Mouse (Mus musculus): ENCODE results near the gene Prkab1.

Gene Prkab1

DNA sequence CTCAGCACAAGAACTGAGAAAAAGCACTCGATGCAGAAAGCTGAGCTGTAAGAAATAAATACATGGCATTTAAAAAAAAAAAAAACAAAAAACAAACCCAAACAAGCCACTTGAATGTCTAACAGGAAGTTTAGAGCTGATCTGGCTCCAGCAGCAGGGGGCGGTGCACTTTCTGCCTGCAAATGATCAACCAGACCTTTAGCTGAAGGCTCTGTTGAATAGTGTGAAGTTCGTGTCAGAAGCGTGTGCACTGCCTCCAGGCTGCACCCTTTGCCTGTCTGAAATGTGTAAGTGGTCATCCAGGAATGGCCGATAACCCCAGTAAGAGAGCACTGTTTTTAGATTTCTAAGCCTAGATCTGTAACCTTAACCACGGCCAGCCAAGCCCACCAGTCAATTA is 5.5 kb downstream of the Prkab1 start:
- DNase-seq (ENCODE audit: extremely low spot score, low read depth, low spot score): no peak

GRCm38 (mm10) chr5:116018196-116018595 is 6.1 kb downstream of the Prkab1 start:
- no peak for DNase-seq (ENCODE audit: extremely low spot score, low read depth, low spot score)

- no peak for DNase-seq (ENCODE audit: extremely low spot score, low read depth, low spot score)
Observed at GRCm38 (mm10) chr5:116017391-116017790, 6.9 kb downstream of the Prkab1 start.

GRCm38 (mm10) chr5:116016542-116016941 is 7.8 kb downstream of the Prkab1 start:
- no peak for DNase-seq (ENCODE audit: extremely low spot score, low read depth, low spot score)

DNA sequence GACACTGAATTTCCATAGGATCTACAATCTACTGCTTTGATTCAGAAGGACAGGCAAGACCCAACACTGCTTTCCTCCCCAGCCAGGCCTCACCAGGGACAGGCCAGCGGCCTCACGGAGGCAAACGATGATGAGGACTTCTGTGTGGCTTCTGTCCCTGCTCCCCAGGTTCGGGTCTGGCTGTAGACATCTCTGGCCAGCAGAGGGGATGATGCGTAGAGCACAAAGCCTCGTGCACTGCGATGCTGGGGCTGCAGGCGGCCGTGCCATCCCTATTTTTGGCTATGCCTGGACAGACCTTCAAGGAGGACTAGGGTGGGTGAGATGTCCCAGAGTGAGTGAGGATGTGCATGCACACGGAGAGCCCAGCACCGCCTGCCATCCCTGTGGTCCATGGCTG is 10.1 kb downstream of the Prkab1 start:
- no peak for DNase-seq (ENCODE audit: extremely low spot score, low read depth, low spot score)

GRCm38 (mm10) chr5:116013821-116014220 is 10.5 kb downstream of the Prkab1 start:
- no peak for DNase-seq (ENCODE audit: extremely low spot score, low read depth, low spot score)

DNA sequence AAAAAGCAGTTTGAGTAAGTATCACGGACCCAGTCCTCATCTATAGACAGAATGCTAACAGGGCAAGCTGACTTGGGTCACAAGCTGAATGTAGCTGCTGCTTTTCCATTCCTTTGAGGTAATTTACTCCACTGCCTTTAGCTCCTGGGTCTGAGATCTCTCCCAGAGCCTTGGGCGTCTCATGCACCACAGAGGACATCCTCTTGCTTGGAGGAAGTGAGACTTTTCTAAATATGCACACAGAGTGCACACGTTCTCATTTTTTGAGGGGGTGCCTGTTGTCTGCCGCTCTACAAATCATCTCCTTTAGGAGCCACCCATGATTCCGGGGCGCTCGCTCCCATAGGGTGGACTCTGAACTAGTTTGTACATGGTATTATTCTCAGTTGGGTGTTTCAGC is 11.8 kb downstream of the Prkab1 start:
- DNase-seq (ENCODE audit: extremely low spot score, low read depth, low spot score): no peak

DNA sequence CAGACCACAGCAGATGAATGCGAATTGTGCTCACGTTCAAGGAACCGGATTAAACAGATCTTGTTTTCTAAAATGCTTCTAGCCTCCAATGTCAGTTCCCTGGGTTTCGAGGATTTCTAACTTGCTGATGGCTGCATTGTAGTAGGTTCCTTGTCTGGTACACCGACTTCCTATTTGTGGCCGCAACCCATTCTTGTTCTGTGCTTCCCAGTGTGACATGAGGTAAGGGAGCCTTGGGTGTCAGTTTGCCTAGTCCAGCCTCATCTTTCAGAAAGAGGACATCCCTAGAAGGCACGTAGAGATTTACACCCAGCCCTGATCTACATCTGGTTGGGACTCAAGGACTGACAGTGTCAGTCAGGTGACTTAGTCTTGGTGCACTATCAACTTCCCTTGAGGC is 12.6 kb downstream of the Prkab1 start:
- no peak for DNase-seq (ENCODE audit: extremely low spot score, low read depth, low spot score)

DNA sequence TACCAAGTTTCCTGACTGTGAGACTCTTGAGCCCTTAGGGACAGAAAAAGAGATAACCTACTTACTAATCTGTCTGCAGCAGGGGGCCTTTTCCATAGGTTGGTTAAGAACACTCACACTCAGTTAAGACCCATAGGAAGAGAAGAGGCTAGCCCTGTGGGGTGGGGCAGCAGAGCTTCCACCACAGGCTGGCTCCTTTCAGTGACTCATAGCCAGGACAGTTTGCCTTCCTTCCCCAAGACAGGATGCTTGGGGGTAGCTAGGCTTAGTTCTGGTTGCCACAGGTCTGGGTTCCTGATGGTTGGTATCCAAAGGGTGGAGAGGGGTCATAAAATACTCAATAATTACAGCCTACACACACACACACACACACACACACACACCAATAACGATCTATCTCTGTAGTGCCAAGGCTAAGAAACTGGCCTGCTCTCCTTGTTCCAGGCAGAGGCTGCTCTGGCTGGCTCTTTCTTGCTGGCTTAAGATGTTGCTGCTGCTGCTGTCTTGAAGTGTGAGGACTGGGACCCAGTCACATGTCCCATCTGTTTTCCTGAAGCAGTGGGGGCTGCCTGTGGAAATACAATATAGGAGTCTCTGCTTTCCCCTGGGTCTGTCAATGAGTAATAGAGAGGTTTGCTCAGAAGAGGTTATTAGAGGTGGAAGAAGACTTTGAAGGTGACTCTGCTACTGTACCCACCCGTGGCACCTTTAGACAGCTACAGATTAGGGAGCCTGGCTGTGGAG is 14.3 kb downstream of the Prkab1 start:
- no peak for DNase-seq (ENCODE audit: extremely low spot score, low read depth, low spot score)

DNA sequence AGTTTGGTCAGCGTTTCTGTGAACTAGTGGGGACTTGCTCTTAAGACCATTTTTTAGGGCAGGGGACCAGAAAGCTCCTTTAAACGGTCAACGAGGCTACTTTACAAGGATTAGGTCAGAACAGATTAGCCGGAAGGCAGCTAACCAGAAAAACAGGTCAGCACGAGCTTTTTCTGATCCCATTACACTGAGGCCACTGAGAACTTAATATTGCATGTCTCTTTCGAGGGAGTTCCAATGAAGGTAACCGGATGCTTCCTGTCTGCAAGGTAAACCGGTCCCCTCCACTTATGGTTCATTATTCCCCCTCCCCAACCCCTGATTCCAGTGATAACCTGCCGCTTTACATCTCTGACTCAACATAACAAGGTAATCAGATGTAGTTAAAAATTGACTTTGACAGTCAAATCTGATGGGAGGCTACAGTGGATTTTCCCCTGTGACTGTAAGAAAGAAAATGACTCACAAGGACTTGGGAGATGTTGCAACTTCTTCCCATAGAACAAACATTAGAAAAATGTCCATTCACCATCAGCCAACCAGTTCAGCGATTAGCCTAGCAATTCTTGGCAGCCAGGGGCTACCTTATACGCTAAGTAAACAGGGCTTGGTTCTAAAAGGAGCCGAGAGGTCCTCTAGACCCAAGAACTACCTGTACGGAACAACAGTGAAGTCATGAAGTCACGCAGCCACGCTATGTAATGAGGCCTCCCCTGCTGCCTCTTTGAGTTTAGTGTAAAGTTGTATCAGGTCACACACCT is 15.0 kb downstream of the Prkab1 start:
- no peak for DNase-seq (ENCODE audit: extremely low spot score, low read depth, low spot score)

GRCm38 (mm10) chr5:116007723-116008122 is 16.6 kb downstream of the Prkab1 start:
- DNase-seq (ENCODE audit: extremely low spot score, low read depth, low spot score): no peak

DNA sequence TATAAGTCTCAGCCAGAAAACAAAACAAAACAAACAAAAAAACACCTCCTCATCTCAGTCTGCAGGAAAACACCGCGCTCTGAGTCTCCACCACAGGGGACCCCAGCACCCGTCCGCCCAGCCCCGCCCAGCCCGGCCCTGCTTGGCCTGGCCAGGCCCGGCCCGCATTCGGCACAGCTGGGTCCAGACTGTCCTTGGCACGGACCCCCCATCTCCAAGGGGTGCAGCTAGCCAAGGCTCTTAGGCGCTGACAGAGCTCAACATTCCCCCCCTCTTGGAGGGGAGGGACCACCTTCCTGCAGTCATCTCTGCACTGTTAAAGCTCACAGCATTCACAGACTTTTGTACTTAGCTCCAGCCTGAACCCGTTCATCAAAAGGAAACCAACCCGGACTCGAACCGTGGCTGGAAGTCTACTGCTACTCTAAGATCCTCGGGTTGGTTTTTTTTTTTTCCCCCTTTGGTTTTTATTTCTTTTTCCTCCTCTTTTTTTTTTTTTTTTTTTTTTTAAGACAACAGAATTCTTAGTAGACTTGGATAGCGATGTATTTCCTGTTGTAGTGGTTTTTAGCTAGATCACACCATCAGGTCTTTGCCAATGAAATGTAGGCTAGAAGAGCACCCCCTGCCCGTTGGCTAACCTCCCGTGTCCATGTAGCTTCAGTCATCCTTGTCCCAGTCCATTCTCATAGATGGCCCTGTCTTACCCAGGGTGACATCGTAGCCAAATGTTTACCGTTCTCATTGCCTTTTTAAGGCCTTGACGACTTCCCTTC is 17.8 kb downstream of the Prkab1 start:
- no peak for DNase-seq (ENCODE audit: extremely low spot score, low read depth, low spot score)

DNA sequence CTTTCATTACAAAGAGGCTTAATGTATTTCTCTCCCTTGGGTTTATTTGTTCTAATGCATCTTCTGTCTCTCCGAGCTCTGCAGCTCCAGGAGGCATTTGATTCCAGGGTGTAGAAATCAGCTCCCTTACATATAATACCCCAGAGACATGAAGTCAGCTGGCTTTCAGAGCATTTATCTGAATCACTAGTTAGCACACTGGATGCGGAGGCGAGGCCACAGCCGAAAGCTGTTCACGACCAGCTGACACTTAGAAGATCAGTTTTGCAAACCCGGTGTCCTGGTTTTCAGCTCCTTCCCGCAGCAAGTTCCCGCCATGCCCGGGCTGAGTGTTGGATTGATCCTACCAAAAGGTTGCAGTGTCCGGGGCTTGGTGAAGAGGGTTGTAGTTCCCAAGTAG is 20.0 kb downstream of the Prkab1 start:
- no peak for DNase-seq (ENCODE audit: extremely low spot score, low read depth, low spot score)

GRCm38 (mm10) chr5:116003825-116004224 is 20.5 kb downstream of the Prkab1 start:
- no peak for DNase-seq (ENCODE audit: extremely low spot score, low read depth, low spot score)

- DNase-seq (ENCODE audit: extremely low spot score, low read depth, low spot score): no peak
Observed at GRCm38 (mm10) chr5:116003154-116003553, 21.2 kb downstream of the Prkab1 start.

- DNase-seq (ENCODE audit: extremely low spot score, low read depth, low spot score): no peak
Observed at GRCm38 (mm10) chr5:115997376-115997775, 26.9 kb downstream of the Prkab1 start.

- DNase-seq (ENCODE audit: extremely low spot score, low read depth, low spot score): no peak
Observed at GRCm38 (mm10) chr5:115994101-115994500, 30.2 kb downstream of the Prkab1 start.

DNA sequence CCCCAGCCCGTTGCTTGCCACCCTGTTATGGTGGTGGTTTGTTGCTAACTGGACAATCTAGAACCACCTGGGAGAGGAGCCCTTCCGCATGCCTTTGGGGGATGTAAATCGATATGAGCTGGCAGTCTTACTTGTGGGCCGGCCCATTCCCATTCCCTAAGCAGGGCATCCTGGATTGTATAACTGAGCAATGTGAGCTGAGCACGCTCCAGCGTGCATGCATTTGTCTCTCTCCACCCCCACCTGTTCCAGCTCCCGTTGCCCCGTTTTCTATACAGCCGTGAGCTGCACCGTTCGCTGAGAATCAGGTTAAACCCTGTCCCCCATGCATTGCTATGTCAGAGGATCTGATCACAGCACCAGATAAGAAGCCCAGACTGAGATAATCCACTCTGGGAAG is 32.6 kb downstream of the Prkab1 start:
- no peak for DNase-seq (ENCODE audit: extremely low spot score, low read depth, low spot score)

GRCm38 (mm10) chr5:115987284-115987683 is 37.0 kb downstream of the Prkab1 start:
- no peak for DNase-seq (ENCODE audit: extremely low spot score, low read depth, low spot score)

- DNase-seq (ENCODE audit: extremely low spot score, low read depth, low spot score): no peak
Observed at GRCm38 (mm10) chr5:115985101-115985500, 39.2 kb downstream of the Prkab1 start.

GRCm38 (mm10) chr5:115984392-115984791 is 39.9 kb downstream of the Prkab1 start:
- no peak for DNase-seq (ENCODE audit: extremely low spot score, low read depth, low spot score)

All from hindlimb bud, embryonic 11.5 days (tissue).